Mouse (Mus musculus): Measurements from ENCODE around the gene Xkr7. TPM values are rescaled to one million over a fixed set of nuclear protein-coding genes. Genes with fewer than 3 reads are reported as not detected.

Gene Xkr7
- not detected in 2 replicates for polyA plus RNA-seq (2012; ENCODE audit: insufficient read depth, low replicate concordance)

- peaks cover 86% of the 10 kb centered on the region for H3K27me3 ChIP-seq (replicated peaks)
Measured at GRCm38 (mm10) chr2:153031126-153032082, at the start of gene Xkr7. Gene Xkr7 (plus strand): TSS chr2:153031852.

GRCm38 (mm10) chr2:152985582-152985981 lies 46.1 kb upstream of the Xkr7 start:
- no peaks in the 10 kb centered on the region for H3K4me1 ChIP-seq
- H3K27me3 ChIP-seq (replicated peaks) = peaks cover 76% of the 10 kb centered on the region
- H3K36me3 ChIP-seq (replicated peaks; ENCODE audit: low read length) = no peaks in the 10 kb centered on the region
- TF ChIP-seq FLI1 (IDR thresholded peaks at IDR 0.05; ENCODE audit: low read length) (no peak), GATA1 (IDR thresholded peaks at IDR 0.05; ENCODE audit: borderline replicate concordance, low read length) (no peak)
- 0 out of 2 replicates have a peak, but pooled peaks cover 3% of the 10 kb centered on the region for H3K9me3 ChIP-seq
- H3K4me3 ChIP-seq (replicated peaks) = no peak overlapping the region

More at GRCm38 (mm10) chr2:153031126-153032082, at the start of gene Xkr7:
- Histone ChIP-seq H3K36me3 (replicated peaks; ENCODE audit: low read length) (no peaks in the 10 kb centered on the region), H3K4me1 (peaks cover 13% of the 10 kb centered on the region), H3K9me3 (no peaks in the 10 kb centered on the region), H3K4me3 (replicated peaks) (peak within 1 kb of the TSS; percentile 85)
- TF ChIP-seq GATA1 (IDR thresholded peaks at IDR 0.05; ENCODE audit: borderline replicate concordance, low read length) (no peak), FLI1 (IDR thresholded peaks at IDR 0.05; ENCODE audit: low read length) (no peak)

- H3K36me3 ChIP-seq (replicated peaks; ENCODE audit: low read length) = no peaks in the 10 kb centered on the region
- no peak overlapping the region for H3K4me3 ChIP-seq (replicated peaks)
- H3K27me3 ChIP-seq (replicated peaks) = peaks cover 81% of the 10 kb centered on the region
- H3K9me3 ChIP-seq = no peaks in the 10 kb centered on the region
- TF ChIP-seq FLI1 (IDR thresholded peaks at IDR 0.05; ENCODE audit: low read length) (no peak), GATA1 (IDR thresholded peaks at IDR 0.05; ENCODE audit: borderline replicate concordance, low read length) (no peak)
- H3K4me1 ChIP-seq = no peaks in the 10 kb centered on the region
Measured at GRCm38 (mm10) chr2:152991529-152991928, 40.1 kb upstream of the Xkr7 start.

GRCm38 (mm10) chr2:152997046-152997445 lies 34.6 kb upstream of the Xkr7 start:
- Histone ChIP-seq H3K36me3 (replicated peaks; ENCODE audit: low read length) (no peaks in the 10 kb centered on the region), H3K4me3 (replicated peaks) (no peak overlapping the region), H3K9me3 (no peaks in the 10 kb centered on the region), H3K27me3 (replicated peaks) (peaks cover 64% of the 10 kb centered on the region), H3K4me1 (no peaks in the 10 kb centered on the region)
- TF ChIP-seq GATA1 (IDR thresholded peaks at IDR 0.05; ENCODE audit: borderline replicate concordance, low read length) = no peak
- TF ChIP-seq FLI1 (IDR thresholded peaks at IDR 0.05; ENCODE audit: low read length) = no peak

- Histone ChIP-seq H3K9me3 (no peaks in the 10 kb centered on the region), H3K27me3 (replicated peaks) (peaks cover 57% of the 10 kb centered on the region), H3K4me1 (peaks cover 14% of the 10 kb centered on the region), H3K36me3 (replicated peaks; ENCODE audit: low read length) (peaks cover 19% of the 10 kb centered on the region), H3K4me3 (replicated peaks) (no peak overlapping the region)
- TF ChIP-seq FLI1 (IDR thresholded peaks at IDR 0.05; ENCODE audit: low read length) (no peak), GATA1 (IDR thresholded peaks at IDR 0.05; ENCODE audit: borderline replicate concordance, low read length) (no peak)
Measured at GRCm38 (mm10) chr2:153002492-153003248, 29.0 kb upstream of the Xkr7 start.

- Histone ChIP-seq H3K9me3 (no peaks in the 10 kb centered on the region), H3K4me1 (peaks cover 14% of the 10 kb centered on the region), H3K4me3 (replicated peaks) (no peak overlapping the region), H3K27me3 (replicated peaks) (peaks cover 51% of the 10 kb centered on the region), H3K36me3 (replicated peaks; ENCODE audit: low read length) (peaks cover 31% of the 10 kb centered on the region)
- TF ChIP-seq GATA1 (IDR thresholded peaks at IDR 0.05; ENCODE audit: borderline replicate concordance, low read length) (no peak), FLI1 (IDR thresholded peaks at IDR 0.05; ENCODE audit: low read length) (no peak)
Measured at GRCm38 (mm10) chr2:153003681-153004338, 27.8 kb upstream of the Xkr7 start.

- H3K4me3 ChIP-seq (replicated peaks) = no peak overlapping the region
- H3K36me3 ChIP-seq (replicated peaks; ENCODE audit: low read length) = peaks cover 52% of the 10 kb centered on the region
- TF ChIP-seq FLI1 (IDR thresholded peaks at IDR 0.05; ENCODE audit: low read length) (no peak), GATA1 (IDR thresholded peaks at IDR 0.05; ENCODE audit: borderline replicate concordance, low read length) (no peak)
- H3K27me3 ChIP-seq (replicated peaks) = peaks cover 37% of the 10 kb centered on the region
- H3K4me1 ChIP-seq = peaks cover 14% of the 10 kb centered on the region
- H3K9me3 ChIP-seq = no peaks in the 10 kb centered on the region
Measured at GRCm38 (mm10) chr2:153005981-153006380, 25.7 kb upstream of the Xkr7 start.

- Histone ChIP-seq H3K27me3 (replicated peaks) (peaks cover 13% of the 10 kb centered on the region), H3K4me1 (peaks cover 18% of the 10 kb centered on the region), H3K36me3 (replicated peaks; ENCODE audit: low read length) (peaks cover 85% of the 10 kb centered on the region), H3K4me3 (replicated peaks) (no peak overlapping the region), H3K9me3 (no peaks in the 10 kb centered on the region)
- TF ChIP-seq FLI1 (IDR thresholded peaks at IDR 0.05; ENCODE audit: low read length) (no peak), GATA1 (IDR thresholded peaks at IDR 0.05; ENCODE audit: borderline replicate concordance, low read length) (no peak)
Measured at GRCm38 (mm10) chr2:153009192-153009973, 22.3 kb upstream of the Xkr7 start.
